Mouse (Mus musculus) ES-E14 (cell line): ENCODE measurements at regions not wholly inside any gene's neighbourhood (a gene's known extent, or its start where the extent isn't known, plus 50 kb on each side); places are given as distances from the start of the nearest gene placed in this dataset.

Source experiments
- HCFC1 ChIP-seq: IDR thresholded peaks from 2 replicates; pipeline ENCODE4 v1.6.1; 2012; ENCODE audit warnings: low read length, inconsistent platforms, borderline replicate concordance; ENCODE audit not compliant: insufficient read depth
- MAFK ChIP-seq: IDR thresholded peaks from 2 replicates; pipeline ENCODE4 v1.6.1; 2014; ENCODE audit warnings: mild to moderate bottlenecking, low read depth, low read length, inconsistent platforms; ENCODE audit not compliant: insufficient read depth

DNA sequence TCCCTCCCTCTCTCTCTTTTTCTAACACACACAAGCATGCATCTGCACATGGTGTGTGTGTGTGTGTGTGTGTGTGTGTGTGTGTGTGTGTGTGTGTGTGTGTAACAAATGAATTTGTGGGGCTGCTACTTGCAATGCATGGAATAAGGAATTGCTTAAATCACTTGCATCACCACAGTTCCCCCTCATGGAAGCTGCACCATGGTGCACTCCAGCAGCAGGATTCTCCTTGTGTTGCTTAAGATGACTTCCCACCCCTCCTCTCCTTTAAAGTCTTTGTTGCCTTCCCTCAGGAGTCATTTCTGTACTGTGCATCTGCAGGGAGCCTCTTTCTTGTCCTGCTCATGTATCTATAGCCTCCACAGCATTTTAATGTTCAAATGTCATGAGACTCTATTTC lies 402.5 kb downstream of the Nova1 start:
- TF ChIP-seq HCFC1 (no peak), MAFK (no peak)
